Mouse (Mus musculus): ENCODE data around the gene Aspg. TPM values are rescaled to one million over a fixed set of nuclear protein-coding genes. Genes with fewer than 3 reads are reported as not detected.

The Aspg gene
- polyA plus RNA-seq, 1 experiment from 2014 or later, result 11.8 TPM

DNA sequence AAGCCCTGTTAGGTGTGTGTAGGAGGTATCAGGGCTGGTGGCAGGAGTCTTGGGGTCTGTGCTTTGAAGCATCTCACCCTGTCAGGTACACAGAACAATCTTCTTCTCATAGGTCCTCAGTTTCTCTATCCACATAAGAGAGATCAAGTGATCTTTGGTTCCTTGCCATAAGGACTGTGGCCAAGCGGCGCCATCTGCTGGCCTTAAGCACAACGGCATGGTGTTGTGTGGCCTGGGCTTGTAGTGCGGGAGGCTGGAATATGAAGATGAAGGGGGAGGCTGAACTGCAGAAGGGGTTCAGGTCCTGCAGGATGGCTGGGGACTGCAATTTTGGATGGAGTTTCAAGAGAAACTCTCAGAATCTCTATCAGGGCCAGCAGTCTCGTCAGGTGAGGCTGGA lies 33.8 kb downstream of the Aspg start:
- no peak for TF ChIP-seq CTCF (IDR thresholded peaks at IDR 0.05)
- CTCF ChIA-PET, result interaction anchor here (0.9 to 1.1 kb wide), 2 partner anchors 27 kb away, joined by 3 to 5 read pairs; no protein-coding TSS in a partner anchor

DNA sequence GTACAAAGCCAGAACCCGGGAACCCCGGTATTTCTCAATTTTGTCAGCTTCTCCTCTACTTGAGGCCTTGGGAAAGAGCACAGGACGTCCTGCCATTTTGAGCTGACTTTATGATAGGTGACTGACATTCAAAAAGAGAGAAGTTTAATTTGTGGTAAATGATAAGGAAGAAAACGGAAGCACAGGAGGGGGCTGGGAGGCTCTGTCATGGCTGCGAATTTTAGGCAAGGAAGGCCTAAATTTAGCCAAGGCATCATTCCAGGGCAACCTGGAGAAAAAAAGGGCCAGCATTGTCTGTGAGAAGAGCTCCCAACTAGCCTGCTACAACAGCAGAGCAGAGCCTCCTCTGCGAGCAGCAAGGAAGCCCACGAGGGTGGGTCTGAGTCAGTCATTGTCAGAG lies 34.3 kb downstream of the Aspg start:
- no peak for TF ChIP-seq CTCF (IDR thresholded peaks at IDR 0.05)
- POLR2A ChIA-PET, result no interaction called here
- peaks cover 20% of the 10 kb centered on the region for H3K27me3 ChIP-seq
- in situ Hi-C loops (cut with MboI; ENCODE audit: low pct_unique_long_range_greater_than_20kb), result loop anchor here (5.0 kb wide), 1 partner anchor 332 kb away; no protein-coding TSS in a partner anchor
- CTCF ChIA-PET, result interaction anchor here (1.1 kb wide), 1 partner anchor 27 kb away, joined by 5 read pairs; no protein-coding TSS in a partner anchor
- DNase-seq (ENCODE audit: low read depth, low spot score) (no peak), ATAC-seq (no peak)

More for the DNA sequence above, 33.8 kb downstream of the Aspg start:
- ATAC-seq, result no peak
- peaks cover 20% of the 10 kb centered on the region for H3K27me3 ChIP-seq
- POLR2A ChIA-PET, result no interaction called here
- in situ Hi-C loops (cut with MboI; ENCODE audit: low pct_unique_long_range_greater_than_20kb), result loop anchor here (5.0 kb wide), 1 partner anchor 332 kb away; no protein-coding TSS in a partner anchor
- no peak for DNase-seq (ENCODE audit: low read depth, low spot score)

DNA sequence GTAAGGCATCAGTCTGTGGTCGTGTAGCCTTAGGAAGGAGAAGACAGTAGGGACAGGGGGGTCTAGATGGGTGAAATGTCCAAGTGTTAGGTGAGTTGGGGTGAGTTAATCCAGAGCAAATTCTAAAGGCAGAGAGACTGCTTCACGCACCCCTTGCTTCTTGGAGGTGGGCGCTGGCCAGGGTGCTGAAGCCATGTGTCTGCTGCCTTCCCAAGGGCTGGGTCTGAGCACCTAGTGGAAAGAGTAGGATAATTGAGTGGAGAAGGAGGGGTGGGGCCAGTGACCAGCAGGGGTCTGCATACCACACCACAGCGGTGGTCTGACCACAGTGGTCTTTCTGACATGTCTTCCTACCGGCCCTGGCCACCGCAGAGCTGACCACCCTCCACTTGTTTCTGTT lies 34.8 kb downstream of the Aspg start:
- in situ Hi-C loops (cut with MboI; ENCODE audit: low pct_unique_long_range_greater_than_20kb), result loop anchor here (5.0 kb wide), 1 partner anchor 331 kb away; no protein-coding TSS in a partner anchor
- ChIA-PET POLR2A (no interaction called here), CTCF (interaction anchor here (1.1 kb wide), 1 partner anchor 28 kb away, joined by 5 read pairs; no protein-coding TSS in a partner anchor)
- DNase-seq (ENCODE audit: low read depth, low spot score), result no peak
- peaks cover 20% of the 10 kb centered on the region for H3K27me3 ChIP-seq
- TF ChIP-seq CTCF (IDR thresholded peaks at IDR 0.05), result no peak
- ATAC-seq, result no peak

DNA sequence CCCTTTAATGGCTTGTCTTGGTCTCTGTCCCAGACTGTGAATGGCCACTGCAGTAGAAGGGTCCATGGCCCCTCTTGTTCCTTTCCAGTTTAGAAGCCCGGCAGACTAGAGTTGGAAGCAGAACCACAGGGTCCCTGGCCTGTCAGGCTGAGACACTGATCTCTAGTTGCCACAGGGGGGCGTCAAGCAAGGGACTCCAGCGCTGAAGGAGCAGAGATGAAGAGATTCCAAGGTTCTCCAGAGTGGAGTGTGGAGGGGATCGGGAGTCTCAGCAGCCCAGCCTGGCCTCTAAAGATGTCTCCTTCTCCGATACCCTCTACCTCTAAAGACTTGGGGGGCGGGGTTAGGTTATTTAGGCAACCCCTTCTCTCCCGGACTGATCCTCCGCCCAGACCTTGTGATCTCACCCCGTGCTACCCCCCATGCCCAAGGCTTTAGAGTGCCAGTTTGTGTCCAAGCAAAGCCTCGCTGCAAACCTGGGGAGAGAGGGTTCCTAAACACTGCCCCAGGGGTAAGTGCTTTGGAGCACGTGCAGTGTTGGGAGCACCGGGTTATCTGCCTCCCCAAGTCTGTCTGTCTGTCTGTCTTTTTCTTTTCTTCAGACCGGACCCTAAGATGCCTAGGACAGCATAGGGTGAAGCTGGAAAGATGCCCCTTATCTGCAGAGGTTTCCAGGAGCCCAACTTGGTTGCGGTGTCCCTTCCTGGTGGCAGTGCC lies 36.8 kb downstream of the Aspg start:
- TF ChIP-seq CTCF (IDR thresholded peaks at IDR 0.05), result no peak
- ChIA-PET POLR2A (no interaction called here), CTCF (no interaction called here)
- in situ Hi-C loops (cut with MboI; ENCODE audit: low pct_unique_long_range_greater_than_20kb), result loop anchor here (5.0 kb wide), 1 partner anchor 329 kb away; no protein-coding TSS in a partner anchor
- ATAC-seq (no peak), DNase-seq (ENCODE audit: low read depth, low spot score) (no peak)
- peaks cover 15% of the 10 kb centered on the region for H3K27me3 ChIP-seq

DNA sequence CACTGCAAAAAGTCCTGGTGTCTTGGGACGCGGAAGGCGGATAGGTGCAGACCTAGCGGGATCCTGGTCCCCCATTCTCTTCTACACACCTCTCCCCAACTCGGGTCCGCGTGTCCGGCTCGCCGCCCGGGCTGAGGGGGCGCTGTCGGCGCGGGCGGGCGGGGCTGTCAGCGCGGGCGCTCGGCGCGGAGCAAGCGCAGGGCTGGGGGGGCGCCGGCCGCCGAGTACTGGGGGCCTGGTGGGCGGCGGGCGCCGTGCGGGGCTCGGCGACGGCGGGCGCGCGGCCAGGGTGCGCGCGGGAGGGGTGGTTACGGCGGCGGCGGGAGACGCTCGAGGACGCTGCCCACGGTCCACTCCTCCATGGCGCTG lies 37.3 kb downstream of the Aspg start:
- no peak for ATAC-seq
- peaks cover 15% of the 10 kb centered on the region for H3K27me3 ChIP-seq
- in situ Hi-C loops (cut with MboI; ENCODE audit: low pct_unique_long_range_greater_than_20kb), result loop anchor here (5.0 kb wide), 1 partner anchor 328 kb away; no protein-coding TSS in a partner anchor
- DNase-seq (ENCODE audit: low read depth, low spot score), result no peak
- ChIA-PET CTCF (interaction anchor here (1.3 kb wide), 1 partner anchor 10 kb away, joined by 3 read pairs; no protein-coding TSS in a partner anchor), POLR2A (no interaction called here)
- no peak for TF ChIP-seq CTCF (IDR thresholded peaks at IDR 0.05)

DNA sequence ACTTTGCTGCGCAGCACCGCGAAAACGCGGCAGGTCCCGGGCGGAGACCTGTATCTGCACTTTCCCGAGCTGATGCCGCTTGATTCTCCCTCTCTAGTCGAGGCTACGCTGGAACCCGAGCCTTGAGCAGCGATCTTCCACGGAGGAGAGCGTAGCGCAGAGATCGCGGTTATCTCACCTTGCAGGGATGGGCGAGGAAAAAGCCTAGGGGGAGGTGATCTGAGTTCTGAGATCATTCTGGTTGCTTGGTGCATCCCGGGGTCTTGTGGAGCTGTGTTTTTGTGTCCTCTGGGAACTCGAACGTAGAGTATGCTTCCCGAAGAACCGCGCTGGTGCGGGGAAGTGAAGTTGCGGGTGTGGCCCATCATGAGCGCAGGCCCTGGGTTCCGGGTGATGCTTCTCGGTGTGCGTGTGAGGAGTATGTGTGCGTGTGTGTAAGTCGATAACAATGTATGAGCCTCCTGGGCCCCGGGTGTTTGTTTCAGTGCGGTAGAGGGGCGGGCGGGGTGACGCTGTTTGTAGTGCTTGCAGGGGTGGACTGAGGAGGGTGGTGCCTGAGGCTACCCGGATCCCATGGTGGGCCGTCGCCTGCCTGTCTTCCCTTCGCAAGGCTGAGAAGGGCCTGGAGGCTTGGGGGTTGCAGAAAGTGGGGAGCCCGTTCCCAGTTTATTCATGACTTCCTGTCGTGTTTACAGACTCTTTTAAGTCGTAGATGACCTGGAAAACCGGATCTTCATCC lies 38.1 kb downstream of the Aspg start:
- TF ChIP-seq CTCF (IDR thresholded peaks at IDR 0.05), result no peak
- CTCF ChIA-PET, result interaction anchor here (1.0 to 1.8 kb wide), 5 partner anchors 11 to 399 kb away, joined by 3 to 11 read pairs (median 5); no protein-coding TSS in a partner anchor
- ATAC-seq, result no peak
- in situ Hi-C loops (cut with MboI; ENCODE audit: low pct_unique_long_range_greater_than_20kb), result loop anchor here (5.0 kb wide), 3 partner anchors 108 to 393 kb away; no protein-coding TSS in a partner anchor
- H3K27me3 ChIP-seq, result peaks cover 15% of the 10 kb centered on the region
- DNase-seq (ENCODE audit: low read depth, low spot score), result no peak
- POLR2A ChIA-PET, result no interaction called here

DNA sequence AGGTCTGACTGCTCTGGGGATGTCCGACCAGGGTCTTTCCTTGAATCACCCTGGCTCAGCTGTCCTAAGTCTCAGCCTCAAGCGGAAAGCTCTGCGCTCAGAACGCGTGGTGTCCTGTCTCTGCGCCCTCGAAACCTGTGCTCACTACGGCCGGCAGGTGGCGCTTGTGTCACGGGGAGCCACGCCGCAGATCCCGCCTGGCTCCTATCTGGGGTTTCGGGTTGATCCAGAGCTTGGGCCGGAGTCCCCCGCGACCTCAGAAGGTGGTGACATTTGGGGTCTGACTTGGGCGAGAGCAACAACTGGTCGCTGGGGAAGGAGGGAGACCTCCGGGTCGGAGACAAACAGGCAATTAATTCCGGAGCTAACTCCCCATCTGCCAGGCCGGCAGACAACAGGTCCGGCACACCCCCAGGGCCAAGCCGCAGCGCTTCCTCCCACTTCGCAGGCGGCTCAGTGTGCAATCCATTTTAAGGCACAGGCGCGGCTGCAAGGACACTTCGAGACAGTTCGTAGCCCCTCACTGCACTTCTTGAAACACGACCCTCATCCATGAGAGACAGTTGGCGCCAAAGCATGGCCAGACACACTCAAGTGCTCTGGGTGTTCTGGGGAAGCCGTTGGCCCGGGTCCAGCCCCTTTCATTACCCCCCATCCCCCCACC lies 38.9 kb downstream of the Aspg start:
- no peak for DNase-seq (ENCODE audit: low read depth, low spot score)
- no peak for ATAC-seq
- no peak for TF ChIP-seq CTCF (IDR thresholded peaks at IDR 0.05)
- POLR2A ChIA-PET, result interaction anchor here (0.7 kb wide), 1 partner anchor 407 kb away, joined by 3 read pairs; no protein-coding TSS in a partner anchor
- H3K27me3 ChIP-seq, result peaks cover 15% of the 10 kb centered on the region
- in situ Hi-C loops (cut with MboI; ENCODE audit: low pct_unique_long_range_greater_than_20kb), result loop anchor here (5.0 kb wide), 2 partner anchors 107 to 392 kb away; no protein-coding TSS in a partner anchor
- CTCF ChIA-PET, result interaction anchor here (0.8 to 1.8 kb wide), 8 partner anchors 12 to 407 kb away, joined by 3 to 11 read pairs (median 4); no protein-coding TSS in a partner anchor

DNA sequence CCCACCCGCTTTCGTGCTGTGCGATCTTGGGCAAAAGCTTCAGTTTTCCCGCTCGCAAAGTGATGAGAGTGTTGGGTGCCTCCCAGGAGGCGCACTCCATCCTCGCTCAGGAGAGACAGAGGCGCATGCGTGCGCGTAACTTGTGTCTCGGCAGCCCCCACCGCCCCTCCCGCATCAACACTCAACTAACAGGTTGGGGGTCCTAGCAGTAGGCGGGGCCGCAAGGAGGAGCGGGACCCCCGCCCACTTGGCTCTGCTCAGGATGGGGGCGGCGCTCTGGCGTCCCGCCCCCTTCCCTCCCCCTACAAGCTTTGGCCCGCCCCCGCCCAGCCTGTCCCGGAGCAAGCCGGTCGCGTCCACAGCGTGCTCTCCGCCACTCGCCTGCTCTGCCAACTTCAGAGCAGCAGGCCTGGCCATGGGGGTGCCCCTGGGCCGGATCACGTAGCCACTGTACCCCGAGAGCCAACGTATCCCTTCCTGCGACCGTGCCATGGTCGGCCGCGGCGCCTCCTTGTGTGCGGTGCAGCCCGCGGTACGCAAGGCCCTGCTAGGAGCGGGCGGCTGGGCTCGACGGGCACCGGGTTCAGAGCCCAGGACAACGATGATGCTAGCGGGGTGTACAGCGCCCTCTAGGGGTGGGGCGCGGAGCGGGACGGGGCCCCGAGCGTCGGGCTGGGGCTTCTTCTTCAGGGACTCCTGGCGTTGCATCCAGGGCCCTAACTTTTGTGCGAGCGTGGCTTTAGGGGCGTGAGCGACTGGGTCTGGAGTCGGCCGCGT lies 39.6 kb downstream of the Aspg start, which contains the start of gene Kif26a:
Gene Kif26a, plus strand, starts transcription at position 334 of the 777 bp plus-strand sequence.
- POLR2A ChIA-PET, result interaction anchor here (0.6 to 0.7 kb wide), 2 partner anchors 331 to 406 kb away, joined by 3 read pairs; no protein-coding TSS in a partner anchor
- ATAC-seq (peak; percentile 53), DNase-seq (ENCODE audit: low read depth, low spot score) (no peak)
- H3K27me3 ChIP-seq, result peaks cover 15% of the 10 kb centered on the region
- CTCF ChIA-PET, result interaction anchor here (0.8 to 1.8 kb wide), 6 partner anchors 114 to 406 kb away, joined by 3 to 11 read pairs (median 4); no protein-coding TSS in a partner anchor
- in situ Hi-C loops (cut with MboI; ENCODE audit: low pct_unique_long_range_greater_than_20kb), result loop anchor here (5.0 kb wide), 2 partner anchors 106 to 391 kb away; no protein-coding TSS in a partner anchor
- TF ChIP-seq CTCF (IDR thresholded peaks at IDR 0.05), result no peak

DNA sequence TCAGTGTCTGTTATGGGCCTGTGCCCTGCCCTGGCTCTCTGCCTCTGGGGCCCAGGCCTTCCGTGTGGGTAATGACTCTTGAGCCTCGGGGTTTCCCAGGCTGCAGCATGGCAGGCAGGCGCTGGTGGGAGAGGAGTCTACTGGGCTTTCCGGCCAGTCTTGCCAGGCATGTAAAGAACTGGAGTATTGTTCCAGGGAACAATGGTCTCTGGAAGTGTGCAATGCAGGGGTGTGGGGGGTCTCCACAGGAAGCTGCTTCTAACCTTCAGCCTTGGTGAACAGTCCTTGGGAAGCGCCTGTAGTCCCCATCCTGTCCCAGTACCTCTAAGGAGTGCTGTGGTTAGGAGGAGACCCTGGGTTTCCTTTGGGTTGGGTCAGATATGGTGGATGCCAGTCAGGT lies 40.9 kb downstream of the Aspg start:
- POLR2A ChIA-PET, result interaction anchor here (1.6 kb wide), 1 partner anchor 25 kb away, joined by 3 read pairs; no protein-coding TSS in a partner anchor
- CTCF ChIA-PET, result interaction anchor here (0.7 kb wide), 1 partner anchor 8 kb away, joined by 3 read pairs; no protein-coding TSS in a partner anchor
- in situ Hi-C loops (cut with MboI; ENCODE audit: low pct_unique_long_range_greater_than_20kb), result loop anchor here (5.0 kb wide), 2 partner anchors 105 to 390 kb away; no protein-coding TSS in a partner anchor
- no peak for TF ChIP-seq CTCF (IDR thresholded peaks at IDR 0.05)
- ATAC-seq (no peak), DNase-seq (ENCODE audit: low read depth, low spot score) (no peak)
- H3K27me3 ChIP-seq, result peaks cover 15% of the 10 kb centered on the region

Measured in Patski (cell line).